Mouse (Mus musculus) lung, embryonic 16.5 days (tissue): ENCODE results near the gene Ptar1. TPM values are rescaled to one million over a fixed set of nuclear protein-coding genes. Genes with fewer than 3 reads are reported as not detected.
"Not testable (repeated sequence)": the region's sequence is repeated elsewhere in the genome, so short reads cannot be mapped to it uniquely, and the experiment has no call there.

Source experiments
- ATAC-seq: fragments of 200-750 bp; cut with Nextera tagmentation; 2 replicates; pipeline ENCODE4 v1.8.0; 2017; ENCODE audit warnings: low read depth, mild to moderate bottlenecking, moderate library complexity
- H3K27ac ChIP-seq: fragments of 300-500 bp; sonication (generic); 2 replicates; pipeline ENCODE4 v1.5.1; 2014; ENCODE audit warnings: mild to moderate bottlenecking, control low read depth, low read length
- H3K27me3 ChIP-seq: fragments of 300-500 bp; sonication (generic); 2 replicates; pipeline ENCODE4 v1.6.1; 2014; ENCODE audit warnings: low read depth, low read length, mixed read lengths; ENCODE audit not compliant: control insufficient read depth, insufficient read depth
- H3K36me3 ChIP-seq: fragments of 300-500 bp; sonication (generic); 2 replicates; pipeline ENCODE4 v1.6.1; 2014; ENCODE audit warnings: low read length; ENCODE audit not compliant: control insufficient read depth, insufficient read depth
- H3K4me1 ChIP-seq: fragments of 300-500 bp; sonication (generic); replicated peaks from 2 replicates; pipeline ENCODE4 v1.6.1; 2014; ENCODE audit warnings: low read length, mixed read lengths; ENCODE audit not compliant: control insufficient read depth, insufficient read depth
- H3K4me2 ChIP-seq: fragments of 300-500 bp; sonication (generic); 2 replicates; pipeline ENCODE4 v1.6.1; 2014; ENCODE audit warnings: low read depth, low read length, control low read depth
- H3K4me3 ChIP-seq: fragments of 300-500 bp; sonication (generic); 2 replicates; pipeline ENCODE4 v1.5.1; 2014; ENCODE audit warnings: mild to moderate bottlenecking, low read length, control low read depth
- H3K9ac ChIP-seq: fragments of 300-500 bp; sonication (generic); 2 replicates; pipeline ENCODE4 v1.6.1; 2014; ENCODE audit warnings: low read length, control low read depth
- H3K9me3 ChIP-seq: fragments of 300-500 bp; sonication (generic); 2 replicates; pipeline ENCODE4 v1.6.1; 2016; ENCODE audit warnings: low read length; ENCODE audit not compliant: control insufficient read depth
- WGBS: fragments of 180-500 bp; shearing (Covaris S2); extraction: QIAGEN DNeasy Blood & Tissue Kit; methylation state at CpG from one replicate; pipeline ENCODE4 v1.1.7; 2014; 5-methylcytosine and 5-hydroxymethylcytosine counted together
- polyA plus RNA-seq: library from polyadenylated mRNA; unstranded; fragments of >200 nt; fragmentation: Nextera tagmentation; extraction: Ambion mirVana; gene quantifications from 2 replicates; pipeline ENCODE4 v1.2.1, GENCODE M21; 2015

Gene Ptar1
- polyA plus RNA-seq, 1 experiment from 2014 or later = 6.2 TPM

DNA sequence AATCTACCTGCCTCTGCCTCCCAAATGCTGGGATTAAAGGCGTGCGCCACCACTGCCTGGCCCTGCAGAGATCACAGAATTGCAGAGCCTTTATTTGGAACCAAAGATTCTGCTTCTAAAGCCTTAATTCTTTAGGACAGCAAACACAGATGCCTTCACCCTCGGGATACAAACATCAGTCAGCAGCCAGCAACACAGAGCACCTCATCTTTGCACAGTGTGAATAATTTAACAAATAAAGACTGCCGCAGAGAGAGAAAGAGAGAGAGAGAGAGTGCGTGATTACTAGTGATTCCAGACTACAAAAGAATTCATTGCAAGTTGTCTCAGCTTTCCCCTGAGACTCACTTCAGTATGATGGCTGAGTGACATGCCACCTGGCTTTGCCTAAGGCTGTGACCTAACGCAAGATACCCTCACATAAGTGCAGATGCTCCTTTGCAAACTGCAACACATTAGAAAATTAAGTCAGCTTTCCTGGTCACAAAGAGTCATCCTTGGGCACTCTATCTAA is 19.0 kb upstream of the Ptar1 start:
- Histone ChIP-seq H3K4me1 (no peaks in the 10 kb centered on the region), H3K9me3 (no peaks in the 10 kb centered on the region), H3K36me3 (no peaks in the 10 kb centered on the region), H3K9ac (no peak overlapping the region), H3K4me2 (no peak overlapping the region), H3K4me3 (no peak overlapping the region), H3K27ac (no peak overlapping the region), H3K27me3 (no peaks in the 10 kb centered on the region)
- no peak for ATAC-seq
- WGBS = 74% methylated on average over 6 of the region's 6 CpGs

DNA sequence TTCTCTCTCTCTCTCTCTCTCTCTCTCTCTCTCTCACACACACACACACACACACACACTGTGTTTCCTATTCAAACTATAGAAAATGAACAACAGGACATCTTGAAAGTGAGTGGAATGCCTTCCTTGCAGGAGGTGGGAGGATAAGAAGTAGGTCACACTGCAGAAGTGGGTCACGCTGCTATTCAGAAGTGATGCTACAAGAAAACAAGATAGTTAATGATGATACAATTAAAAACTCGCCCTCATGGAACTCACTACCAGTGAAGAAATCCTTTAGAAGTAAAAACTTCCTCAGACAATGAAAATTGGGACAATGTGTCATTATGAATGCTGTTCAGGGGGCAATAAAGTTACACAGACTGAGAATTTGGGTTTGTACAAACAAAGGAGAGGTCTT is 14.2 kb upstream of the Ptar1 start:
- Histone ChIP-seq H3K4me2 (no peak overlapping the region), H3K4me3 (no peak overlapping the region), H3K36me3 (no peaks in the 10 kb centered on the region), H3K4me1 (no peaks in the 10 kb centered on the region), H3K27ac (no peak overlapping the region), H3K9ac (no peak overlapping the region), H3K9me3 (peaks cover 3% of the 10 kb centered on the region; the same call in 1 of the 2 replicates), H3K27me3 (no peaks in the 10 kb centered on the region)
- ATAC-seq = no peak
- 58% methylated on average over 2 of the region's 2 CpGs for WGBS

DNA sequence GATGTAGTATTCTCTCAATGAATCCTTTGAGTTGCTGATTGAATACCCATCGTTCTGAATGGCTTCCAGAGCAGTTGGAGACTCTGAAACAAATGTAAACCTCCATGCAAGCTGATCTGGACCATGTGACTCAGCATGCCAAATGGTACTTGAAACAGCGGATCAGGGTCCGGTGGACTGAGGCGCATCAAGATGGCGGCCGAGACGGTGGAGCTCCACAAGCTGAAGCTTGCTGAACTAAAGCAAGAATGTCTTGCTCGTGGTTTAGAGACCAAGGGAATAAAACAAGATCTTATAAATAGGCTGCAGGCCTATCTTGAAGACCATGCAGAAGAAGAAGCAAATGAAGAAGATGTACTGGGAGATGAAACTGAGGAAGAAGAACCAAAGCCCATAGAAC is 11.6 kb upstream of the Ptar1 start:
- H3K9ac ChIP-seq, H3K4me1 ChIP-seq, H3K9me3 ChIP-seq, H3K27ac ChIP-seq, H3K27me3 ChIP-seq, H3K36me3 ChIP-seq, H3K4me3 ChIP-seq, ATAC-seq, H3K4me2 ChIP-seq: not testable (repeated sequence)
- 90% methylated on average over 8 of the region's 8 CpGs for WGBS

- H3K4me1 ChIP-seq = 0 out of 2 replicates have a peak, but pooled peaks cover 6% of the 10 kb centered on the region
- peak overlapping the region; percentile 78 for H3K4me2 ChIP-seq
- H3K27ac ChIP-seq = peak overlapping the region; percentile 97
- WGBS = under 1% methylated on average over 14 of the region's 14 CpGs
- no peaks in the 10 kb centered on the region for H3K9me3 ChIP-seq
- peak; percentile 81; the same call in 1 of the 2 replicates for ATAC-seq
- H3K27me3 ChIP-seq = no peaks in the 10 kb centered on the region
- peak overlapping the region; percentile 89 for H3K4me3 ChIP-seq
- H3K36me3 ChIP-seq = no peaks in the 10 kb centered on the region
- peak overlapping the region; percentile 97 for H3K9ac ChIP-seq
These were observed 300 bp upstream of the Ptar1 start for GRCm38 (mm10) chr19:23686962-23687295.

DNA sequence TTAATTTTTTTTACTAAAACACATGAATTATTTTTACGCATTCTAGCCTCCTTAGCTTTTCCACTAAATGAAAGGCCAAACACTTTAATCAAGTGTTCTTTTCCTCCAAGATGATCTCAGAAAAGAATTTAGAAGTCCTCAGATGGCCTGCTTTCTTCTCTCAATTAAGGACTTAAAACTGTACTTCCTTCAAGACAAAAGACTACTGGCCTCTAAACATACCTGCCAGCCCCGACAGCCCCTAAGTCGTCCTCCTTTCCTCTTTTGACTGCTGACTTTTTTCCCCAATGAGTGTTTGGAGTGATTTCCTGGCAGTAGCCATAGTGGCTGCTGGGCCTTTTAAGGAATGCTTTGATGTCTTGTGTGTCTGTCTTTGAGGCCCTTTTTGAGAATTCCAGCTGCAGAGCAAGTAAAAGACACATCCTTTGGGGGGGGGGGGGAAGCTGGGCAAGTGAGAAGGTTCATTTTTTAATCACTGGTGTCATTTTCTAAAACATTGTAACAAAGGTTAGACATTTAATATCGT is 1.3 kb downstream of the Ptar1 start:
- peak overlapping the region; percentile 43 for H3K4me3 ChIP-seq
- H3K27ac ChIP-seq = 0 out of 2 replicates have a peak overlapping the region, but pooled peaks have one; percentile 39
- H3K27me3 ChIP-seq = no peaks in the 10 kb centered on the region
- peak overlapping the region; percentile 49; the same call in 1 of the 2 replicates for H3K9ac ChIP-seq
- ATAC-seq = no peak
- H3K36me3 ChIP-seq = no peaks in the 10 kb centered on the region
- peak overlapping the region; percentile 61 for H3K4me2 ChIP-seq
- WGBS = 9% methylated on average over 4 of the region's 4 CpGs
- 0 out of 2 replicates have a peak, but pooled peaks cover 6% of the 10 kb centered on the region for H3K4me1 ChIP-seq
- H3K9me3 ChIP-seq = no peaks in the 10 kb centered on the region

DNA sequence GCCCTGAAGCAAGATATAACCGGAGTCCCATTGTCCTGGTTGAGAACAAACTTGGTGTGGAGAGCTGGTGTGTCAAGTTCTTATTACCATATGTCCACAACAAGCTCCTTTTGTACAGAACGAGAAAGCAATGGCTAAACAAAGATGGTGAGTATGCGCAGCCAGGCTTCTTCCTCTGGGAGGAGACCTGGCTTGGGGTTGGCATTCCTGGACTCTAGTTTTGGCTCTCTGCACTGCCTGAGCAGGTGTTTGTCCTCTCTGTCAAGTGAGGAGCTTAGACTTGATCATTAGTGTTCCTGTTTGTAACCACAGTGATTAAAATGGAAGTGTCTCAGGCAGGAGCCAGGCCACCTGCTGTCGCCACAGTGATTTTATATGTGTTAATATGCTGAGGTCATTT is 7.1 kb downstream of the Ptar1 start:
- ATAC-seq = peak; percentile 59; the same call in 1 of the 2 replicates
- no peak overlapping the region for H3K4me3 ChIP-seq
- H3K27me3 ChIP-seq = no peaks in the 10 kb centered on the region
- H3K27ac ChIP-seq = no peak overlapping the region
- 61% methylated on average over 4 of the region's 4 CpGs for WGBS
- no peaks in the 10 kb centered on the region for H3K9me3 ChIP-seq
- H3K9ac ChIP-seq = no peak overlapping the region
- H3K4me1 ChIP-seq = no peaks in the 10 kb centered on the region
- H3K36me3 ChIP-seq = peaks cover 25% of the 10 kb centered on the region
- H3K4me2 ChIP-seq = no peak overlapping the region

DNA sequence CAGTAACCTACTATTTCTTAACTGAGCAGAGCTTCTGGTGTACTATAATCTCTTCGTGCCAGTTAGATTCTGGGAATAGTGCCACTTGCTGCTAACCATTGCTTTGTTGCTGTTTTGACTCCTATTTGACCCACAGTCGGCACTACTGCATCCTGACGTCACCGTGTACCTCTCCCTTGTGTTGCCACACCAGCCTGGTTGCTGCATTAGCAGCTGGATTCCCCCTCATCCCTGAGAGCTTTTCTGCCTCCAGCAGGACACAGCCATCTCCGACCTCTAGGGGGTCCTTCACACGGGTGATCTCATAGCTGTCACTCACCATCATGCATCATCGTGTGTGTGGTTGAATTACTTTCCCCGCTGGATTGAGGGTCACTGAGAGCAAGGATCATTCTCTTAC is 10.6 kb downstream of the Ptar1 start:
- WGBS = 71% methylated on average over 8 of the region's 8 CpGs
- no peak overlapping the region for H3K4me3 ChIP-seq
- H3K4me1 ChIP-seq = no peaks in the 10 kb centered on the region
- H3K9me3 ChIP-seq = no peaks in the 10 kb centered on the region
- H3K4me2 ChIP-seq = no peak overlapping the region
- H3K36me3 ChIP-seq = peaks cover 31% of the 10 kb centered on the region
- ATAC-seq = no peak
- no peak overlapping the region for H3K27ac ChIP-seq
- H3K9ac ChIP-seq = no peak overlapping the region
- H3K27me3 ChIP-seq = no peaks in the 10 kb centered on the region

DNA sequence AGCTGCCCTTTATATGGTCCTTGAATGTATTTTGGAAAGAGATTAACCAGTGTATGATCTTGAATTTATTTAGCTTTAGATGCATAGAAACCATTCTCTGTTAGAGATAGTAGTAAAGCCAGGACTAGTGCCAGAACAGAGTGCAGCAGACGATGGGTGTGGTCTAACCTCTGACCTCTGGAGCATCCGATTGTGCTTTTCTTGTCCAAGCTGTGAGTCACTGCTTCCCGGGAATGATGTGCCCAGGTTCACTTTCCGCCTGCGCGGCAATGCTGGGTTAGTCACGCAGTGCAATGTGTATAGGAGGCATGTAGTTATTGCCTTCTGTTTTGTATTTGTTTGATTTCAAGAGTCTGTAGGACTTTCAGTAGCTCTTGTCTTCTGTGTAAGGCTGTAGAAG is 11.1 kb downstream of the Ptar1 start:
- Histone ChIP-seq H3K27me3 (no peaks in the 10 kb centered on the region), H3K4me3 (no peak overlapping the region), H3K4me2 (no peak overlapping the region), H3K4me1 (no peaks in the 10 kb centered on the region), H3K9ac (no peak overlapping the region), H3K9me3 (no peaks in the 10 kb centered on the region), H3K27ac (no peak overlapping the region), H3K36me3 (peaks cover 31% of the 10 kb centered on the region)
- ATAC-seq = no peak
- whole genome bisulfite sequencing = 82% methylated on average over 7 of the region's 7 CpGs

DNA sequence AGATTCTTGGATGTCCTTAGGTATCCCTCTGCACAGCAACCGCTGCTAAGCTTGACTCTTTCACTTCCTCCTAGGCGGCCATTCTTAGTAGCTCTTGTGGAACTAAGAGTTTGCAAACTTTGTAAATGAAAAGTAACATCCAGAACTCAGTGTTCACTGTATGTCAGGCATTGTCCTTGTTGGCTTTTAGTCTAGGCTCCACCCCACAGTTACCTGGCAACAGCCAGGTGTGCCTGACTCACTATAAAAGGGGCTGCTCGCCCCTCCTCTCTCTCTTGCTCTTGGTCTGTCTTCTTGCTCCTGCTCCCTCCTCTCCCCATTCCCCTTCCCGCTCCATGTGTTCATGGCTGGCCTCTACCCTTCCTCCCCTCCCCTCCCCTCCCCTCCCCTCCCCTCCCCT is 11.9 kb downstream of the Ptar1 start:
- ATAC-seq = no peak
- 76% methylated on average over 4 of the region's 4 CpGs for WGBS

DNA sequence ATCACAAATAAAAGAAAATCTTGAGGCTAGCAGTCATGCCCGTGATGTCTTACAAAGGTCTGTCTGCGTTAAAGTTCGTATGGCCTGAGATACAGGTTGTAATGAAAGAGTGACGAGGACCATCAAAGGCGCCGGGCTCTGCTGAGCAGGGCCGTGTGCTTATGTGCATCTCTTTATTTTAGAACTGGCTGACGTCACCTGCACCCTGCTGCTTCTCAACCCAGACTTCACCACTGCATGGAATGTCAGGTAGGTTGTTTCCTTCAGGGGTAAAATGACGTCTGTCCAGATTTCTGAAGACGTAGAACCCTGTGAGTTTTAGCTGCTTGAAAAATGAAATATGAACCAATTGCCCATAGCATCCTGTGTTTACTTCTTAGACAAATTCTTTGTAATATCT is 15.7 kb downstream of the Ptar1 start:
- Histone ChIP-seq H3K4me1 (no peaks in the 10 kb centered on the region), H3K36me3 (peaks cover 23% of the 10 kb centered on the region), H3K27ac (no peak overlapping the region), H3K9me3 (no peaks in the 10 kb centered on the region), H3K4me2 (no peak overlapping the region), H3K9ac (no peak overlapping the region), H3K4me3 (no peak overlapping the region), H3K27me3 (no peaks in the 10 kb centered on the region)
- ATAC-seq = no peak
- 89% methylated on average over 10 of the region's 10 CpGs for WGBS

More for the DNA sequence above, 11.9 kb downstream of the Ptar1 start:
- Histone ChIP-seq H3K27me3 (no peaks in the 10 kb centered on the region), H3K4me2 (no peak overlapping the region), H3K36me3 (peaks cover 31% of the 10 kb centered on the region), H3K27ac (no peak overlapping the region), H3K4me3 (no peak overlapping the region), H3K9me3 (no peaks in the 10 kb centered on the region), H3K4me1 (no peaks in the 10 kb centered on the region), H3K9ac (no peak overlapping the region)
